Mouse (Mus musculus): Measurements from ENCODE around the gene Hist1h3f. TPM values are rescaled to one million over a fixed set of nuclear protein-coding genes. Genes with fewer than 3 reads are reported as not detected.
A peak's percentile ranks its signal among the peaks of the same experiment; 100 is the strongest.

The Hist1h3f gene
- polyA plus RNA-seq, 1 experiment from 2014 or later: not detected

DNA sequence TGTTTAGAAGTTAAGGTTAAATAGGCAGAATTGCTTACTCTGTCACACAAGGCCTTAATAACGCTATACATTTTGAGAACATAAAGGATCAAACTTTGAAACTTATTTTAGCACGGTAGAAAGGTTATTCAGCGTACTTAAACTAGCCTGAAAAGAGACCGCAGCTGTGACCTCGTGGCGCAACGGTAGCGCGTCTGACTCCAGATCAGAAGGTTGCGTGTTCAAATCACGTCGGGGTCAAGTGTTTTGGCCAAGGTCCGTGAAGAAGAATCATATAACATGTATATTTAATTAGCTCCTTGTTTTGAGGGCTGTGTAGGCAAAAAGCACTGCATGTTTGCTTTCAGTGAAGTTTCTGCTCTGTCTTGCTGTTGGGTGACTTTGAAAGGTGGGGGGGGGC lies 37.5 kb upstream of the Hist1h3f start:
- ATAC-seq (ENCODE audit: low FRiP score): no peak
- Histone ChIP-seq H3K4me1 (peaks cover 6% of the 10 kb centered on the region), H3K4me2 (peak overlapping the region; percentile 46), H3K27ac (replicated peaks) (no peak overlapping the region), H3K9ac (replicated peaks) (no peak overlapping the region), H3K36me3 (no peaks in the 10 kb centered on the region), H3K9me3 (replicated peaks) (no peaks in the 10 kb centered on the region), H3K4me3 (replicated peaks) (no peak overlapping the region), H3K27me3 (replicated peaks) (0 out of 2 replicates have a peak, but pooled peaks cover 3% of the 10 kb centered on the region)
- 6% methylated on average over 13 of the region's 13 CpGs for WGBS

GRCm38 (mm10) chr13:23506819-23507515 lies 36.9 kb upstream of the Hist1h3f start:
- H3K36me3 ChIP-seq: no peaks in the 10 kb centered on the region
- peaks cover 6% of the 10 kb centered on the region for H3K4me1 ChIP-seq
- H3K4me2 ChIP-seq: peak overlapping the region; percentile 46; the same call in 1 of the 2 replicates
- no peak for ATAC-seq (ENCODE audit: low FRiP score)
- WGBS: 22% methylated on average over 14 of the region's 14 CpGs
- H3K9me3 ChIP-seq (replicated peaks): no peaks in the 10 kb centered on the region
- no peak overlapping the region for H3K27ac ChIP-seq (replicated peaks)
- H3K9ac ChIP-seq (replicated peaks): no peak overlapping the region
- H3K27me3 ChIP-seq (replicated peaks): 0 out of 2 replicates have a peak, but pooled peaks cover 3% of the 10 kb centered on the region
- H3K4me3 ChIP-seq (replicated peaks): no peak overlapping the region

GRCm38 (mm10) chr13:23510127-23510526 lies 33.7 kb upstream of the Hist1h3f start:
- no peak for ATAC-seq (ENCODE audit: low FRiP score)
- Histone ChIP-seq H3K27ac (replicated peaks) (no peak overlapping the region), H3K27me3 (replicated peaks) (0 out of 2 replicates have a peak, but pooled peaks cover 3% of the 10 kb centered on the region), H3K36me3 (no peaks in the 10 kb centered on the region), H3K9me3 (replicated peaks) (no peaks in the 10 kb centered on the region), H3K4me3 (replicated peaks) (no peak overlapping the region), H3K4me2 (no peak overlapping the region), H3K4me1 (peaks cover 6% of the 10 kb centered on the region), H3K9ac (replicated peaks) (no peak overlapping the region)
- WGBS: 46% methylated on average over 1 of the region's 1 CpGs

- H3K9me3 ChIP-seq (replicated peaks): no peaks in the 10 kb centered on the region
- no peak for ATAC-seq (ENCODE audit: low FRiP score)
- no peak overlapping the region for H3K4me3 ChIP-seq (replicated peaks)
- H3K36me3 ChIP-seq: no peaks in the 10 kb centered on the region
- H3K27ac ChIP-seq (replicated peaks): no peak overlapping the region
- H3K9ac ChIP-seq (replicated peaks): no peak overlapping the region
- no peak overlapping the region for H3K4me2 ChIP-seq
- H3K4me1 ChIP-seq: peaks cover 8% of the 10 kb centered on the region
- no peaks in the 10 kb centered on the region for H3K27me3 ChIP-seq (replicated peaks)
- 86% methylated on average over 1 of the region's 1 CpGs for WGBS
These were observed 30.3 kb upstream of the Hist1h3f start for GRCm38 (mm10) chr13:23513517-23513916.

DNA sequence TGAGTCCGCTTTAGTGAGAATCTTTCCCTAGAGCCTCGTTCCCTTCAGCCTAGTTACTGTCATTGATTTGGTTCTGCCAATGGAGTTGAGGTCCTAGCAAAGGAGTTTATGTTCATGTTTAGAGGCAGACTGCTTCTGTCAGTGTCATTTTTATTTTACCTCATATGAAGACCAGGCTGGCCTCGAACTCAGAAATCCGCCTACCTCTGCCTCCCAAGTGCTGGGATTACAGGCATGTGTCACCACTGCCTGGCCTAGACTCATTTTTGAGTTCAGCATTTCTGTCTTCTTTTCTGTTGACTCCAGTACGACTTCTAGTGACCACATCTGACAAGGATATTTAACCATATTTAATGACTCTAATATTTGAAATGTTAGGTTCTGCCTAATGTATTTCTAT lies 28.6 kb upstream of the Hist1h3f start:
- Histone ChIP-seq H3K9ac (replicated peaks) (no peak overlapping the region), H3K36me3 (no peaks in the 10 kb centered on the region), H3K4me3 (replicated peaks) (no peak overlapping the region), H3K4me2 (no peak overlapping the region), H3K27me3 (replicated peaks) (no peaks in the 10 kb centered on the region), H3K4me1 (peaks cover 10% of the 10 kb centered on the region), H3K27ac (replicated peaks) (no peak overlapping the region), H3K9me3 (replicated peaks) (no peaks in the 10 kb centered on the region)
- WGBS: 77% methylated on average over 5 of the region's 5 CpGs
- ATAC-seq (ENCODE audit: low FRiP score): no peak

DNA sequence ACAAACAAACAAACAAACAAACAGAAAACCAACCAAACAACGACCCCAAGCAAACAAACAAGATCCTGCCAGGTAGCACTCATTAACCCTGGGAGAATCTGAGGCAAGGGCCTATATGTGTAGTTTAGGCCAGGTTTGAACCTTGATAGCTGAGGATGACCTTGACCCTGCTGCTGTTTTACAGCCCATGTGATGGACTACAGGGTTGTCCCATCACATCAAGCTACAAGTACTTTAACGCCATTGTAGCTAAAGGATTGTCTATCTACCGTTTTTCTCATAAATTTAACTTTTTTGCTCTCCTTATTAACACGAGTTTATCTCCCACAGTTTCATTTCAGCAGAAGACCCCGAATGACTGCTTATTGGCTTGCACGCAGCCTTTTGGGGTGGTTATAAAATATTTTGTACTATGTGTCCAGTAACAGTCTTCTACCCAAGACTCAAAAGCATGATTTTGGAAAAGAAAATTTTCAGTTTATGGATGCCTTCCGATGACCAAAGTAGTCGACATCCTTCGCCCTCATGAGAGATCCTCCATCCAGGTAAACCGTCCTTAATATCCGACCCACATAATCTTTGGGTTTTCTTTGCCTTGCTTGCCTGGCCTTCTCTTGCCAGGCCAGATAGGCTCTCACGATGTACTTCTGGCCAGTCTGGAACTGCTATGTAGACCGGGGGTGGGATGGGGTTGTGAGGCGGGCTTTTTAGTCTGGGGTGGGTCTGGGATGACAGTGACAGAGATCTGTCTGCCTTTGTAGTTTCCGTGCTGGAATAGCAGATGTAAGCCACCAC lies 27.8 kb upstream of the Hist1h3f start:
- Histone ChIP-seq H3K27me3 (replicated peaks) (no peaks in the 10 kb centered on the region), H3K27ac (replicated peaks) (peak overlapping the region; percentile 13; the same call in 1 of the 2 replicates), H3K4me2 (peak overlapping the region; percentile 85), H3K4me1 (peaks cover 10% of the 10 kb centered on the region), H3K4me3 (replicated peaks) (peak overlapping the region; percentile 49), H3K9me3 (replicated peaks) (no peaks in the 10 kb centered on the region), H3K36me3 (no peaks in the 10 kb centered on the region), H3K9ac (replicated peaks) (peak overlapping the region; percentile 40)
- ATAC-seq (ENCODE audit: low FRiP score): no peak
- WGBS: 52% methylated on average over 15 of the region's 15 CpGs

GRCm38 (mm10) chr13:23516822-23517602 lies 26.8 kb upstream of the Hist1h3f start:
- no peaks in the 10 kb centered on the region for H3K9me3 ChIP-seq (replicated peaks)
- peak overlapping the region; percentile 49 for H3K4me3 ChIP-seq (replicated peaks)
- peak overlapping the region; percentile 74 for H3K27ac ChIP-seq (replicated peaks)
- H3K36me3 ChIP-seq: no peaks in the 10 kb centered on the region
- H3K9ac ChIP-seq (replicated peaks): peak overlapping the region; percentile 38
- ATAC-seq (ENCODE audit: low FRiP score): peak; percentile 83
- H3K4me2 ChIP-seq: peak overlapping the region; percentile 85
- peaks cover 13% of the 10 kb centered on the region for H3K4me1 ChIP-seq
- WGBS: 0% methylated on average over 19 of the region's 19 CpGs
- H3K27me3 ChIP-seq (replicated peaks): no peaks in the 10 kb centered on the region

GRCm38 (mm10) chr13:23517603-23518294 lies 26.1 kb upstream of the Hist1h3f start:
- ATAC-seq (ENCODE audit: low FRiP score): peak; percentile 92
- under 1% methylated on average over 27 of the region's 27 CpGs for WGBS

DNA sequence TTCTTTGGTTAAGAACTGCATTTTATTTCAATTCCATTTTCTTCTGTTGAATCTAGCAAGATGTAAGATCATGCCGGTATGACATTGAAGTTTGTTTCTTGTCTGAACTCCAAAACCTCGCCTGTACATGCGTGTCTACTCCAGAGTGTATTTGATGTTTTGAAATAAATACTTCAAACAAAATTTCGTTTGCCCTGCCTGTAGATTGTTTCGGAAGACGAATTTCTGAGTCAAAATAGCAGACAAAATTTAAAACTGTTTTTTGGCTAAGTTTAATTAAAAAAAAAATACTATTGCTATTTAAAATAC lies 25.6 kb upstream of the Hist1h3f start:
- peak overlapping the region; percentile 29 for H3K9ac ChIP-seq (replicated peaks)
- no peaks in the 10 kb centered on the region for H3K36me3 ChIP-seq
- H3K27me3 ChIP-seq (replicated peaks): no peaks in the 10 kb centered on the region
- H3K9me3 ChIP-seq (replicated peaks): no peaks in the 10 kb centered on the region
- peaks cover 13% of the 10 kb centered on the region for H3K4me1 ChIP-seq
- H3K4me2 ChIP-seq: peak overlapping the region; percentile 85
- under 1% methylated on average over 6 of the region's 6 CpGs for WGBS
- no peak for ATAC-seq (ENCODE audit: low FRiP score)
- no peak overlapping the region; the same call in 1 of the 2 replicates for H3K27ac ChIP-seq (replicated peaks)
- peak overlapping the region; percentile 49 for H3K4me3 ChIP-seq (replicated peaks)

More at GRCm38 (mm10) chr13:23517603-23518294, 26.1 kb upstream of the Hist1h3f start:
- Histone ChIP-seq H3K36me3 (no peaks in the 10 kb centered on the region), H3K27ac (replicated peaks) (peak overlapping the region; percentile 74), H3K27me3 (replicated peaks) (no peaks in the 10 kb centered on the region), H3K4me1 (peaks cover 13% of the 10 kb centered on the region), H3K4me2 (peak overlapping the region; percentile 85), H3K9me3 (replicated peaks) (no peaks in the 10 kb centered on the region), H3K9ac (replicated peaks) (peak overlapping the region; percentile 38), H3K4me3 (replicated peaks) (peak overlapping the region; percentile 49)

DNA sequence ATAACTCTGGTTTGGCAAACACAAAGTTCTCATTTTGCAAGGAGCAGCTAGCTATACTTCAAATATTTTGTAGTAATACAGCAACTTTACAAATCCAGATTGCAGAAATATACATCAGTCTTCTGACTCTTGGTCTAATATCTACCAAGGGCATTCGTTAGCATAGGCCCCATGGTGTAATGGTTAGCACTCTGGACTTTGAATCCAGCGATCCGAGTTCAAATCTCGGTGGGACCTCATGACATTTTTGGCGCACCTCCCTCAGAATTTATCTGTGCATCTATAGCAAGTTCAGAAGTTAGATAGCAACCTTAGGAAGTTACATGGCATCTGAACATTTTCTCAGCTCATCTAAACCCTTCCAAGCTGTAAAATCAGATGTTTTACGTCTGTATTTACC lies 25.0 kb upstream of the Hist1h3f start:
- peak overlapping the region; percentile 34 for H3K27ac ChIP-seq (replicated peaks)
- peaks cover 13% of the 10 kb centered on the region for H3K4me1 ChIP-seq
- H3K9ac ChIP-seq (replicated peaks): no peak overlapping the region
- peak overlapping the region; percentile 36 for H3K4me3 ChIP-seq (replicated peaks)
- H3K27me3 ChIP-seq (replicated peaks): no peaks in the 10 kb centered on the region
- under 1% methylated on average over 6 of the region's 6 CpGs for WGBS
- H3K36me3 ChIP-seq: no peaks in the 10 kb centered on the region
- H3K4me2 ChIP-seq: peak overlapping the region; percentile 85
- H3K9me3 ChIP-seq (replicated peaks): no peaks in the 10 kb centered on the region
- ATAC-seq (ENCODE audit: low FRiP score): peak; percentile 32; the same call in 1 of the 2 replicates

- H3K36me3 ChIP-seq: no peaks in the 10 kb centered on the region
- H3K9ac ChIP-seq (replicated peaks): no peak overlapping the region
- H3K9me3 ChIP-seq (replicated peaks): no peaks in the 10 kb centered on the region
- peaks cover 13% of the 10 kb centered on the region for H3K4me1 ChIP-seq
- under 1% methylated on average over 10 of the region's 10 CpGs for WGBS
- peak overlapping the region; percentile 36 for H3K4me3 ChIP-seq (replicated peaks)
- peak; percentile 51 for ATAC-seq (ENCODE audit: low FRiP score)
- H3K27me3 ChIP-seq (replicated peaks): no peaks in the 10 kb centered on the region
- peak overlapping the region; percentile 85 for H3K4me2 ChIP-seq
- peak overlapping the region; percentile 34; the same call in 1 of the 2 replicates for H3K27ac ChIP-seq (replicated peaks)
These were observed 24.4 kb upstream of the Hist1h3f start for GRCm38 (mm10) chr13:23519416-23519815.

All from neural tube, embryonic 15.5 days (tissue).